Mouse (Mus musculus) kidney, postnatal 0 days (tissue): ENCODE data around the gene Ppp3cb. TPM values are rescaled to one million over a fixed set of nuclear protein-coding genes. Genes with fewer than 3 reads are reported as not detected.

Source experiments
- ATAC-seq: fragments of 200-750 bp; cut with Nextera tagmentation; replicated peaks from 2 replicates; pipeline ENCODE4 v1.8.0; 2017; ENCODE audit warnings: low read depth, moderate number of reproducible peaks, moderate TSS enrichment, moderate library complexity; ENCODE audit not compliant: low FRiP score
- DNase-seq: peaks from one replicate; pipeline ENCODE4 v3.0.0-alpha.2; 2016; ENCODE audit warnings: low spot score
- H3K27ac ChIP-seq: fragments of 300-500 bp; sonication (generic); 2 replicates; pipeline ENCODE4 v1.5.1; 2014; ENCODE audit warnings: mild to moderate bottlenecking
- H3K27me3 ChIP-seq: fragments of 300-500 bp; sonication (generic); 2 replicates; pipeline ENCODE4 v1.6.1; 2014; ENCODE audit warnings: low read length, mixed read lengths; ENCODE audit not compliant: insufficient read depth
- H3K36me3 ChIP-seq: fragments of 300-500 bp; sonication (generic); 2 replicates; pipeline ENCODE4 v1.6.1; 2014; ENCODE audit warnings: low read length, mixed read lengths; ENCODE audit not compliant: insufficient read depth
- H3K4me1 ChIP-seq: fragments of 300-500 bp; sonication (generic); replicated peaks from 2 replicates; pipeline ENCODE4 v1.6.1; 2014; ENCODE audit warnings: antibody characterized with exemption, low read length, mixed read lengths; ENCODE audit not compliant: insufficient read depth
- H3K4me2 ChIP-seq: fragments of 300-500 bp; sonication (generic); 2 replicates; pipeline ENCODE4 v1.6.1; 2014; ENCODE audit warnings: mild to moderate bottlenecking, low read length, moderate library complexity, mixed read lengths
- H3K4me3 ChIP-seq: fragments of 300-500 bp; sonication (generic); replicated peaks from 2 replicates; pipeline ENCODE4 v1.5.1; 2014; ENCODE audit warnings: low read depth, low read length
- H3K9ac ChIP-seq: fragments of 300-500 bp; sonication (generic); 2 replicates; pipeline ENCODE4 v1.6.1; 2014; ENCODE audit warnings: low read depth, low read length
- H3K9me3 ChIP-seq: fragments of 300-500 bp; sonication (generic); replicated peaks from 2 replicates; pipeline ENCODE4 v1.6.1; 2016; ENCODE audit warnings: low read length, inconsistent platforms, mixed read lengths
- CTCF ChIP-seq: IDR thresholded peaks from 2 replicates; pipeline ENCODE4 v1.5.1; 2016; ENCODE audit warnings: antibody characterized with exemption, low read depth, mild to moderate bottlenecking, moderate library complexity
- WGBS: fragments of 180-500 bp; shearing (Covaris S2); extraction: QIAGEN DNeasy Blood & Tissue Kit; methylation state at CpG from one replicate; pipeline ENCODE4 v1.1.7; 2014; 5-methylcytosine and 5-hydroxymethylcytosine counted together
- polyA plus RNA-seq: library from polyadenylated mRNA; unstranded; fragments of >200 nt; fragmentation: Nextera tagmentation; extraction: Ambion mirVana; gene quantifications from 2 replicates; pipeline ENCODE4 v1.2.1, GENCODE M21; 2015

Gene Ppp3cb
- polyA plus RNA-seq, 1 experiment from 2014 or later, result 36.4 TPM

- peaks cover 3% of the 10 kb centered on the region; the same call in 1 of the 2 replicates for H3K36me3 ChIP-seq
- peak overlapping the region; percentile 57 for H3K4me2 ChIP-seq
- peak overlapping the region; percentile 89 for H3K4me3 ChIP-seq
- peaks cover 4% of the 10 kb centered on the region; the same call in 1 of the 2 replicates for H3K4me1 ChIP-seq
- no peak overlapping the region for H3K27ac ChIP-seq
- TF ChIP-seq CTCF, result no peak
- no peak for ATAC-seq
- H3K9ac ChIP-seq, result 0 out of 2 replicates have a peak overlapping the region, but pooled peaks have one; percentile 97
- H3K27me3 ChIP-seq, result no peaks in the 10 kb centered on the region
- WGBS, result 69% methylated on average over 7 of the region's 7 CpGs
- no peak for DNase-seq
- no peaks in the 10 kb centered on the region for H3K9me3 ChIP-seq
Measured at GRCm38 (mm10) chr14:20544467-20545411, 1.6 kb downstream of the Ppp3cb start.

DNA sequence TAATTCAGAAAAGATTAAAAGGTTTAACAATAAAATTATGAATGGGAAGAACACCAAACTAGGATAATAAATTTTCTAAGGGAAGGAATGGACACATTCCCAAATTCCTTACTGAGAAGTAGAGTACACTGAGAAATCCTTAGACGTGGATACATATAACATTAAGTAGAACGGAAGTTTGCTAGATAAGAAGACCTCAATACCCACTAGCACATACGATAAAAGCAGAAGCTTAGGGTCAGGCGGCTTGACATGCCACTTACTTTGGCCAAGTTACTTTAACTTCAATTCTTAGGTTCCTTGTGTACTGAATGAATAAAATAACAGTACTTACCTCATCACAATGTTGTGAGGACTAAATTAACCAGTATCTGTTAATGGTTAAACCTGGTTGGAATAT lies 16.7 kb downstream of the Ppp3cb start:
- no peaks in the 10 kb centered on the region for H3K36me3 ChIP-seq
- no peak overlapping the region for H3K4me2 ChIP-seq
- DNase-seq (no peak), ATAC-seq (no peak)
- no peak overlapping the region for H3K4me3 ChIP-seq
- H3K9me3 ChIP-seq, result no peaks in the 10 kb centered on the region
- no peak for TF ChIP-seq CTCF
- H3K27me3 ChIP-seq, result no peaks in the 10 kb centered on the region
- no peak overlapping the region for H3K27ac ChIP-seq
- H3K9ac ChIP-seq, result no peak overlapping the region
- whole genome bisulfite sequencing, result 89% methylated on average over 4 of the region's 4 CpGs
- H3K4me1 ChIP-seq, result no peaks in the 10 kb centered on the region

DNA sequence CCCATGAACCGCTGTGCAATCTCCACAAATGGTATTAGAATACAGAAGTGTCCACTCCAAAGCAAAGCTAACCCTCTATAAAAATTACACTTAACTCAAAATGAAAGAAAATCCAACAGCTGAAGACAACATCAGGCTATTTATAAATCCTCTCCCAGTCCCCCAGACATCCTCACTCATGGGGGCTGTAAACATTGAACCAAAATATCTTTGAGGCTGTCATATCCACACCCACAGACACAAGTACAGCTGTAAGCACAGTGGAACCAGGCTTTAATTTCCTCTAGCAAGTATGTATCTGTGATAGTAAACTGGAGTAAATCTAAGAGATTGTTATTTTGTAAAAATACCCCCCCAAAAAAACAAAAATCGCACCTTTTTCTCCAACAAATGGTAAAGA lies 26.2 kb downstream of the Ppp3cb start:
- Histone ChIP-seq H3K9me3 (no peaks in the 10 kb centered on the region), H3K27ac (no peak overlapping the region), H3K4me3 (no peak overlapping the region), H3K4me1 (no peaks in the 10 kb centered on the region), H3K36me3 (peaks cover 20% of the 10 kb centered on the region; the same call in 1 of the 2 replicates), H3K9ac (no peak overlapping the region), H3K27me3 (no peaks in the 10 kb centered on the region), H3K4me2 (no peak overlapping the region)
- DNase-seq, result no peak
- no peak for ATAC-seq
- no peak for TF ChIP-seq CTCF
- 95% methylated on average over 2 of the region's 2 CpGs for WGBS

DNA sequence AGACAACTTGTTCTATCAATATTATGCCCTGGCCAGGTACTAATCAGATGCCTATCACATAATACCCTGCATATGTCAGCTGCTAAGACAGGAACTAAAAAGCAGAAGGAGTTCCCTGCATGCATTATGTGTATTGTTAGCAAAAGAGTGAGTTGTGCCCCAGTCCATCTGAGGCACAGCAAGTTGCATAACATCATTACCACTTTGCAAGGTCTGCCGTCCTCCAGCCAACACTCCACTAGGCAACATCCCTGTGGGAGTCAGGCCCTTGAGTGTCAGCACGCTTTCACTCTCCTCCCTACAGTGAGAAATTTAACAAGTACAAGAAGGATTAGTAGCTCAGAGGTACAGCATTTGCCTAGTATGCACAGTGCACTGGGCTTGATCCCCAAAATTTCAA lies 37.9 kb downstream of the Ppp3cb start:
- Histone ChIP-seq H3K4me2 (no peak overlapping the region), H3K4me3 (no peak overlapping the region), H3K36me3 (0 out of 2 replicates have a peak, but pooled peaks cover 8% of the 10 kb centered on the region), H3K4me1 (no peaks in the 10 kb centered on the region), H3K27ac (no peak overlapping the region), H3K9me3 (no peaks in the 10 kb centered on the region), H3K9ac (no peak overlapping the region), H3K27me3 (no peaks in the 10 kb centered on the region)
- no peak for DNase-seq
- no peak for ATAC-seq
- WGBS, result 86% methylated on average over 2 of the region's 2 CpGs
- TF ChIP-seq CTCF, result no peak

- no peak overlapping the region for H3K4me2 ChIP-seq
- no peak overlapping the region for H3K9ac ChIP-seq
- no peaks in the 10 kb centered on the region for H3K4me1 ChIP-seq
- TF ChIP-seq CTCF, result no peak
- H3K27me3 ChIP-seq, result no peaks in the 10 kb centered on the region
- ATAC-seq (no peak), DNase-seq (no peak)
- WGBS, result 96% methylated on average over 10 of the region's 10 CpGs
- peaks cover 14% of the 10 kb centered on the region for H3K36me3 ChIP-seq
- H3K9me3 ChIP-seq, result no peaks in the 10 kb centered on the region
- H3K27ac ChIP-seq, result no peak overlapping the region
- H3K4me3 ChIP-seq, result no peak overlapping the region
Measured at GRCm38 (mm10) chr14:20502966-20503365, 43.4 kb downstream of the Ppp3cb start.

GRCm38 (mm10) chr14:20499982-20500381 lies 46.4 kb downstream of the Ppp3cb start:
- Histone ChIP-seq H3K36me3 (peaks cover 25% of the 10 kb centered on the region), H3K9ac (no peak overlapping the region), H3K4me3 (no peak overlapping the region), H3K9me3 (no peaks in the 10 kb centered on the region), H3K4me2 (no peak overlapping the region), H3K27me3 (no peaks in the 10 kb centered on the region), H3K27ac (no peak overlapping the region), H3K4me1 (no peaks in the 10 kb centered on the region)
- 92% methylated on average over 3 of the region's 3 CpGs for WGBS
- ATAC-seq (no peak), DNase-seq (no peak)
- no peak for TF ChIP-seq CTCF
